Mouse (Mus musculus): ENCODE results near the gene Nlrp9c. TPM values are rescaled to one million over a fixed set of nuclear protein-coding genes. Genes with fewer than 3 reads are reported as not detected.
"Not testable (repeated sequence)": the region's sequence is repeated elsewhere in the genome, so short reads cannot be mapped to it uniquely, and the experiment has no call there.

Gene Nlrp9c
- not detected in 2 replicates for total RNA-seq (2014; rRNA removed; ENCODE audit: low replicate concordance)
- polyA plus RNA-seq (2015; fragmentation: Nextera tagmentation; extraction: Ambion mirVana), result not detected in 2 replicates

GRCm38 (mm10) chr7:26403600-26403999, at the start of gene Nlrp9c:
Nlrp9c (minus strand) TSS chr7:26403700.
- DNase-seq (ENCODE audit: low spot score); H3K9me3 ChIP-seq (replicated peaks; ENCODE audit: control insufficient read depth, low read length); H3K4me2 ChIP-seq (ENCODE audit: low read depth, low read length); H3K36me3 ChIP-seq (replicated peaks; ENCODE audit: control insufficient read depth, insufficient read depth, low read length); ATAC-seq (ENCODE audit: insufficient read depth, low read depth); H3K27me3 ChIP-seq (ENCODE audit: control insufficient read depth, insufficient read depth, low read length); H3K4me1 ChIP-seq (ENCODE audit: control insufficient read depth, insufficient read depth); H3K4me3 ChIP-seq (ENCODE audit: low read depth, low read length); H3K9ac ChIP-seq (replicated peaks; ENCODE audit: low read depth, low read length); H3K27ac ChIP-seq (ENCODE audit: low read depth): not testable (repeated sequence)
- WGBS, result 38% methylated on average over 2 of the region's 2 CpGs

GRCm38 (mm10) chr7:26434813-26435212, 31.3 kb upstream of the Nlrp9c start, which contains the start of gene Nlrp4a:
Nlrp4a (plus strand) TSS chr7:26435113.
- no peak within 1 kb of the TSS for H3K4me3 ChIP-seq (ENCODE audit: low read depth, low read length)
- H3K36me3 ChIP-seq (replicated peaks; ENCODE audit: control insufficient read depth, insufficient read depth, low read length), result no peaks in the 10 kb centered on the region
- H3K27me3 ChIP-seq (ENCODE audit: control insufficient read depth, insufficient read depth, low read length), result no peaks in the 10 kb centered on the region
- no peak for TF ChIP-seq CTCF (IDR thresholded peaks at IDR 0.05; ENCODE audit: low read depth)
- no peak for TF ChIP-seq EP300 (IDR thresholded peaks at IDR 0.05; ENCODE audit: low read depth)
- peaks cover 6% of the 10 kb centered on the region; the same call in 1 of the 2 replicates for H3K9me3 ChIP-seq (replicated peaks; ENCODE audit: control insufficient read depth, low read length)
- no peaks in the 10 kb centered on the region for H3K4me1 ChIP-seq (ENCODE audit: control insufficient read depth, insufficient read depth)
- WGBS, result 65% methylated on average over 5 of the region's 5 CpGs
- no peak within 1 kb of the TSS for H3K27ac ChIP-seq (ENCODE audit: low read depth)
- ATAC-seq (ENCODE audit: insufficient read depth, low read depth), result no peak
- no peak for DNase-seq (ENCODE audit: low spot score)
- no peak within 1 kb of the TSS for H3K9ac ChIP-seq (replicated peaks; ENCODE audit: low read depth, low read length)
- no peak within 1 kb of the TSS for H3K4me2 ChIP-seq (ENCODE audit: low read depth, low read length)

DNA sequence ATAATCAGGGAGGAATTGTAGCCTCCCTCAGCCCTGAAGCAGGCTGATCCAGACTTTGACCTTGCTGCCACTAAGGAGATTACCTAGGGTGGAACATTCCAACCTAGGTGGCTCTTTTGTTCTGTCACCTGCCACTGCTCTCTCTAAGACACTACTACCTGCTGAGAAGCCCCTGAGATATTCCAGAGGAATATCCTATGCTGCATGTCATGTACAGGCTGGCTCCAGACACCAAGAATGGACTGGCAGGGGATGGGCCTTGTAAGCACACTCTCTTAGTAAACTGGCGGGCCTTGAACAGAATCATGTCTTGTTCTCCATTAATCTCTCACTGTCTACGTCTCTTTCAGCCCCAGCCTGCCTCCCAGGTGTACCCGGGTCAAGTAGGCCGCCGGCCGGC, 11.7 kb downstream of the Nlrp9c start:
- WGBS, result 83% methylated on average over 6 of the region's 6 CpGs
- not testable (repeated sequence) for H3K4me1 ChIP-seq (ENCODE audit: control insufficient read depth, insufficient read depth); H3K27me3 ChIP-seq (ENCODE audit: control insufficient read depth, insufficient read depth, low read length); H3K9ac ChIP-seq (replicated peaks; ENCODE audit: low read depth, low read length); H3K9me3 ChIP-seq (replicated peaks; ENCODE audit: control insufficient read depth, low read length); DNase-seq (ENCODE audit: low spot score); H3K4me2 ChIP-seq (ENCODE audit: low read depth, low read length); H3K4me3 ChIP-seq (ENCODE audit: low read depth, low read length); H3K27ac ChIP-seq (ENCODE audit: low read depth); H3K36me3 ChIP-seq (replicated peaks; ENCODE audit: control insufficient read depth, insufficient read depth, low read length); ATAC-seq (ENCODE audit: insufficient read depth, low read depth)

DNA sequence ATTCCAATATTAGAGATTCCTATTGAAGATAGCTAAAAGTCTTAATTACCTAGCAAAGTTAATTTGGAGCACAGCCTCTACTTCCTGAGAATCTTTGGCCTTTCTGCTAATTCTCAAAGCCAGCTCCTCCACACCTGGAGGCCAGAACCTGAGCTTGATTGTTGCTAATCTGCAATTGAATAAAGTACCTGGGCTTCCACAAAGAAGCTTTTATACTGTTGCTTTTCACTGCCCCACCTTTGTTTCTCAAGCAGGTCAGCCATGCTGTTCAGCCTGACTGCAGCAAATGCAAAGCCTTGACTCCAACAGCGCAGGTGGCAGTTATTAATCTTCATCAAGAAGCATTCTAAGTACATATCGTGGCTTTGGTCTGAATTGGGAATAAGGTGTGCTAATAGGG, 12.4 kb downstream of the Nlrp9c start:
- not testable (repeated sequence) for ATAC-seq (ENCODE audit: insufficient read depth, low read depth); H3K4me1 ChIP-seq (ENCODE audit: control insufficient read depth, insufficient read depth); DNase-seq (ENCODE audit: low spot score); H3K9ac ChIP-seq (replicated peaks; ENCODE audit: low read depth, low read length); H3K27ac ChIP-seq (ENCODE audit: low read depth); H3K36me3 ChIP-seq (replicated peaks; ENCODE audit: control insufficient read depth, insufficient read depth, low read length); H3K9me3 ChIP-seq (replicated peaks; ENCODE audit: control insufficient read depth, low read length); H3K4me2 ChIP-seq (ENCODE audit: low read depth, low read length); H3K4me3 ChIP-seq (ENCODE audit: low read depth, low read length); H3K27me3 ChIP-seq (ENCODE audit: control insufficient read depth, insufficient read depth, low read length)
- WGBS, result 60% methylated on average over 2 of the region's 2 CpGs

- not testable (repeated sequence) for H3K36me3 ChIP-seq (replicated peaks; ENCODE audit: control insufficient read depth, insufficient read depth, low read length); H3K27me3 ChIP-seq (ENCODE audit: control insufficient read depth, insufficient read depth, low read length); H3K4me1 ChIP-seq (ENCODE audit: control insufficient read depth, insufficient read depth); H3K4me2 ChIP-seq (ENCODE audit: low read depth, low read length); H3K4me3 ChIP-seq (ENCODE audit: low read depth, low read length); H3K9ac ChIP-seq (replicated peaks; ENCODE audit: low read depth, low read length); ATAC-seq (ENCODE audit: insufficient read depth, low read depth); DNase-seq (ENCODE audit: low spot score); H3K9me3 ChIP-seq (replicated peaks; ENCODE audit: control insufficient read depth, low read length); H3K27ac ChIP-seq (ENCODE audit: low read depth)
- 70% methylated on average over 5 of the region's 5 CpGs for WGBS
These were observed 16.8 kb downstream of the Nlrp9c start for GRCm38 (mm10) chr7:26386691-26387090.

DNA sequence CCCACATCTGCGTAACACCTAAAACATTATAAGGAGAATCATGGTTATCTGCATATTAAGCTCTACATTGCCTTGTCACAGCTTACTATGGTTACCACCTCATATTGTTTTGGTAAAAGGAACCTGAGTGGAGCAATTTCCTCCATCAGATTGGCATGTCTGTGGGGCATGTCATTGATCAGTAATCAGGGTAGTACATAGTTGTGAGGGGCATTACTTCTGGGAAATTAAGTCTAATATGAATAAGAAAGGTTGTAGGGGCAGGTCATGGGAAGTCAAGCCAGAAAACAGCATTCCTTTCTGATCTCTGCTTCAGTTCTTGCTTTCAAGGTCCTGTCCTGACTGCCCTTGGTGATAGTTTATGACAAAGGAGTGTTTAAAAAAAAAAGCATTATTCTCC, 22.7 kb downstream of the Nlrp9c start:
- H3K9ac ChIP-seq (replicated peaks; ENCODE audit: low read depth, low read length), result no peak overlapping the region
- no peaks in the 10 kb centered on the region for H3K4me1 ChIP-seq (ENCODE audit: control insufficient read depth, insufficient read depth)
- H3K36me3 ChIP-seq (replicated peaks; ENCODE audit: control insufficient read depth, insufficient read depth, low read length), result no peaks in the 10 kb centered on the region
- H3K9me3 ChIP-seq (replicated peaks; ENCODE audit: control insufficient read depth, low read length), result peaks cover 2% of the 10 kb centered on the region; the same call in 1 of the 2 replicates
- WGBS, result 77% methylated on average over 1 of the region's 1 CpGs
- H3K27me3 ChIP-seq (ENCODE audit: control insufficient read depth, insufficient read depth, low read length), result no peaks in the 10 kb centered on the region
- DNase-seq (ENCODE audit: low spot score), result no peak
- no peak overlapping the region for H3K27ac ChIP-seq (ENCODE audit: low read depth)
- H3K4me3 ChIP-seq (ENCODE audit: low read depth, low read length), result no peak overlapping the region
- no peak for ATAC-seq (ENCODE audit: insufficient read depth, low read depth)
- TF ChIP-seq EP300 (IDR thresholded peaks at IDR 0.05; ENCODE audit: low read depth), result no peak
- TF ChIP-seq CTCF (IDR thresholded peaks at IDR 0.05; ENCODE audit: low read depth), result no peak
- H3K4me2 ChIP-seq (ENCODE audit: low read depth, low read length), result no peak overlapping the region

- not testable (repeated sequence) for H3K4me2 ChIP-seq (ENCODE audit: low read depth, low read length); H3K9ac ChIP-seq (replicated peaks; ENCODE audit: low read depth, low read length); H3K27me3 ChIP-seq (ENCODE audit: control insufficient read depth, insufficient read depth, low read length); H3K27ac ChIP-seq (ENCODE audit: low read depth); H3K9me3 ChIP-seq (replicated peaks; ENCODE audit: control insufficient read depth, low read length); H3K4me1 ChIP-seq (ENCODE audit: control insufficient read depth, insufficient read depth); H3K4me3 ChIP-seq (ENCODE audit: low read depth, low read length); DNase-seq (ENCODE audit: low spot score); ATAC-seq (ENCODE audit: insufficient read depth, low read depth); H3K36me3 ChIP-seq (replicated peaks; ENCODE audit: control insufficient read depth, insufficient read depth, low read length)
- WGBS, result 67% methylated on average over 5 of the region's 5 CpGs
These were observed 30.3 kb downstream of the Nlrp9c start for GRCm38 (mm10) chr7:26373221-26373620.

DNA sequence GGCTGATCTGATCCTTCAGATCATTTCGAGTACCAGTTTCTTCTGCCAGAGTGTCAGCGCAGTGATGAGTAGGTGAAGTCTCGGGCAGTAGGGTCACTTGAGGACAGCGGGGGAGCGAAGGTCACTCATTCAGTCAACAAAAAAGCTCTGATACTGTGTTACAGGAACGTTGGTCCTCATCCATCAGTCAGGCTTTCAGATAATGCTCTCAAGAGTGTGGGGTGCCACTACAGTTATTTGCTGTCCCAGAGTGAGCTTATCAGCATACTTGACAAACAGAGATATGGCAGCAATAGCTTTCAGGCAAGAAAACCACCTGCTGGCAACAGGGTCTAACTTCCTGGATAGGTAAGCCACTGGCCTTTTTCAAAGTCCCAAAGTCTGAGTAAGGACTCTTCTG, 46.8 kb downstream of the Nlrp9c start:
- not testable (repeated sequence) for H3K4me3 ChIP-seq (ENCODE audit: low read depth, low read length); H3K9me3 ChIP-seq (replicated peaks; ENCODE audit: control insufficient read depth, low read length); H3K4me1 ChIP-seq (ENCODE audit: control insufficient read depth, insufficient read depth); H3K36me3 ChIP-seq (replicated peaks; ENCODE audit: control insufficient read depth, insufficient read depth, low read length); H3K4me2 ChIP-seq (ENCODE audit: low read depth, low read length); ATAC-seq (ENCODE audit: insufficient read depth, low read depth); DNase-seq (ENCODE audit: low spot score); H3K27ac ChIP-seq (ENCODE audit: low read depth); H3K9ac ChIP-seq (replicated peaks; ENCODE audit: low read depth, low read length); H3K27me3 ChIP-seq (ENCODE audit: control insufficient read depth, insufficient read depth, low read length)
- WGBS, result 68% methylated on average over 4 of the region's 6 CpGs

DNA sequence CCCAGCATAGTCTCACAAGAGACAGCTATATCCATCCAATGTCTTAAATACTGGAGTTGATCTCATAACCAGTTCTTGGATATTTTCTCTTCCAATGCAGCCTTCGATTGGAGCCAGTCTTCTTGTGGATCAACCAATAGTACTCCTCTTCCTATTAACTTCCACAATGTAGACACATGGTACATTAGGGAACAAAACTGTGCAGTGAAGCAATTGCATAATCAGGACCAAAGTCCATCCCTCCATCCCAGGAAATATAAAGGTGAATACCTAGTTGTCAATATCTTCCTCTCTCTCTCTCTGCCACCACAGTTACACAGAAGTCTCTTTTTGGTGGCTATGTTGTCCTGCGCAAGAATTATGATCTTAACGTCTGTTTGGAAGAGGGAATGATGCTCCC, 51.2 kb downstream of the Nlrp9c start:
- H3K4me2 ChIP-seq (ENCODE audit: low read depth, low read length); H3K9me3 ChIP-seq (replicated peaks; ENCODE audit: control insufficient read depth, low read length); H3K9ac ChIP-seq (replicated peaks; ENCODE audit: low read depth, low read length); ATAC-seq (ENCODE audit: insufficient read depth, low read depth); H3K27ac ChIP-seq (ENCODE audit: low read depth); H3K36me3 ChIP-seq (replicated peaks; ENCODE audit: control insufficient read depth, insufficient read depth, low read length); H3K4me3 ChIP-seq (ENCODE audit: low read depth, low read length); DNase-seq (ENCODE audit: low spot score); H3K4me1 ChIP-seq (ENCODE audit: control insufficient read depth, insufficient read depth); H3K27me3 ChIP-seq (ENCODE audit: control insufficient read depth, insufficient read depth, low read length): not testable (repeated sequence)
- 58% methylated on average over 2 of the region's 3 CpGs for WGBS
